Mouse (Mus musculus) forebrain, embryonic 16.5 days (tissue): ENCODE measurements around the gene Elk3. TPM values are rescaled to one million over a fixed set of nuclear protein-coding genes. Genes with fewer than 3 reads are reported as not detected.
A peak's percentile ranks its signal among the peaks of the same experiment; 100 is the strongest.

ENCODE experiments used
- ATAC-seq: fragments of 200-750 bp; cut with Nextera tagmentation; 2 replicates; pipeline ENCODE4 v1.8.0; 2017; ENCODE audit warnings: mild to moderate bottlenecking, moderate library complexity
- H3K27ac ChIP-seq: fragments of 300-500 bp; sonication (generic); 2 replicates; pipeline ENCODE4 v1.5.1; 2014; ENCODE audit warnings: low read length, control low read depth
- H3K27me3 ChIP-seq: fragments of 300-500 bp; sonication (generic); replicated peaks from 2 replicates; pipeline ENCODE4 v1.6.1; 2014; ENCODE audit warnings: low read length; ENCODE audit not compliant: control insufficient read depth, insufficient read depth
- H3K36me3 ChIP-seq: fragments of 300-500 bp; sonication (generic); 2 replicates; pipeline ENCODE4 v1.6.1; 2014; ENCODE audit not compliant: control insufficient read depth, insufficient read depth
- H3K4me1 ChIP-seq: fragments of 300-500 bp; sonication (generic); replicated peaks from 2 replicates; pipeline ENCODE4 v1.6.1; 2014; ENCODE audit warnings: low read length; ENCODE audit not compliant: control insufficient read depth, insufficient read depth
- H3K4me2 ChIP-seq: fragments of 300-500 bp; sonication (generic); 2 replicates; pipeline ENCODE4 v1.6.1; 2014; ENCODE audit warnings: mild to moderate bottlenecking, low read length, control low read depth
- H3K4me3 ChIP-seq: fragments of 300-500 bp; sonication (generic); replicated peaks from 2 replicates; pipeline ENCODE4 v1.5.1; 2014; ENCODE audit warnings: mild to moderate bottlenecking, low read length, control low read depth
- H3K9ac ChIP-seq: fragments of 300-500 bp; sonication (generic); replicated peaks from 2 replicates; pipeline ENCODE4 v1.6.1; 2014; ENCODE audit warnings: low read depth, low read length, control low read depth
- H3K9me3 ChIP-seq: fragments of 300-500 bp; sonication (generic); 2 replicates; pipeline ENCODE4 v1.6.1; 2016; ENCODE audit warnings: low read length; ENCODE audit not compliant: control insufficient read depth
- WGBS: fragments of 180-500 bp; shearing (Covaris S2); extraction: QIAGEN DNeasy Blood & Tissue Kit; methylation state at CpG from one replicate; pipeline ENCODE4 v1.1.7; 2014; 5-methylcytosine and 5-hydroxymethylcytosine counted together
- polyA plus RNA-seq: library from polyadenylated mRNA; unstranded; fragments of >200 nt; fragmentation: Nextera tagmentation; extraction: Ambion mirVana; gene quantifications from 2 replicates; pipeline ENCODE4 v1.2.1, GENCODE M21; 2015

Elk3 gene
- polyA plus RNA-seq, 1 experiment from 2014 or later, result 6.6 TPM

DNA sequence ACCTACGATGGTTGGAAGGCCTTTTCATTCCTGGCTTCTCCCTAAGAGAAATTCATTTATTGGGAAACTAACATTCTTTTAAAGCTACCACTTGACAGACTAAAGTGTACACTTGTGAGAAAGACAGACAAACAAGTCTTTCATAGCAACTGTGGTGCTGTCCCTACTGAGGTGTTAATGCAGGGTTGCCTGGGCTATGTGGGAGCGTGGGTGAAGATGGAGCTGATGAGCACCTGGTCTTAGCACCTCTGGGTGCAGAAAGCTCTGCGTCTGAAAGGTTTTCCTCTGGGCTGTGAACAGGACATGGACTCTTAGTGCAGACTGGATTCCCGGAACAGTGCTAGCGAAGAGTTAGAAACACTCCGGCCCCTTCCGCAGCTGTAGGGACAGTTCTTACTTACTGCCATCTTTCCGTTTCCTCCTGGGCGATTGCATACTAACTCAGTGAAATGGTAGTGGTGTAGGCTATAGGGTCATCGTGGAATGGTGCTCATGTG, 66.7 kb downstream of the Elk3 start:
- Histone ChIP-seq H3K9me3 (no peaks in the 10 kb centered on the region), H3K4me1 (peaks cover 4% of the 10 kb centered on the region), H3K27ac (no peak overlapping the region), H3K9ac (no peak overlapping the region), H3K36me3 (peaks cover 17% of the 10 kb centered on the region; the same call in 1 of the 2 replicates), H3K4me2 (no peak overlapping the region), H3K4me3 (no peak overlapping the region), H3K27me3 (no peaks in the 10 kb centered on the region)
- 83% methylated on average over 10 of the region's 10 CpGs for WGBS
- ATAC-seq, result no peak

DNA sequence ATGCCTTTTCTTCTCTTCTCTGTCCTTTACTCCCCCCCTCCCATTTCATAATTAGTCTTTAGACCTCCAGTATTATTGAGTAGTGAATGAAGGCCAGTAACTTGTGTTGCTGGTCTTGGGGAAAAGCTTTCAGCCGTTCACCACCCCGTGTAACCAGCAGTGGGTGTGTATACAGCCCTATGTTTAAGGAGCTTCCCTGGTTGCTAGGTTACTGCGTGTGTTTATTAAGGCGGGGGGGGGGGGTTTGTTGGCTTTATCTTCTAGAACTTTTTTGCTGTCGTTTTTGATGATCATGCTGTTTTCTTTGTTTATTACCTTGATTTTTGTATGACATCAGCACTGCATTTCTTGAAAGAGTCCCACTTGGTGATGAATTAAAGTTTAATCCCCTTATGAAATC, 68.1 kb downstream of the Elk3 start:
- 9% methylated on average over 5 of the region's 5 CpGs for WGBS
- ATAC-seq, result no peak

DNA sequence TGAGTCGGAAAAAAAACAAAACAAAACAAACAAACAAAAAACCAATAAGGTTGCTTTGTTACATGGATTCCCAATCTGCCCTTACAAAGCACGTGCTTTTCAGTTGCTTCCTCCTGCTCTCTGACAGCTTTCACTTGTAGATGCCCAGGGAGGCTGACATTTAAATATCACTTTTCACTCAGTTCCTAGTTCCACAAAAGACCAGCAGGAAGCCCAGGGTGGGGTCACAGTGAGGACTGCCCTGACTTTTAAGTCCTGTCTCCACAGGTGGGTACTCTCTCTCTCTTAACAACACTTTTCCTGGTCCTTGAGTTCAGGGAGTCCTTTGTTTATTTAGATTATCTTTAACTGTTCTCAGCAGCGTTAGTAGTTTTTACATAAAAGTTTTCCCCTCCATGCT, 68.7 kb downstream of the Elk3 start:
- WGBS, result 14% methylated on average over 3 of the region's 3 CpGs
- Histone ChIP-seq H3K36me3 (peaks cover 28% of the 10 kb centered on the region), H3K9me3 (no peaks in the 10 kb centered on the region), H3K4me1 (peaks cover 3% of the 10 kb centered on the region; the same call in 1 of the 2 replicates), H3K9ac (no peak overlapping the region), H3K4me3 (no peak overlapping the region), H3K27ac (no peak overlapping the region), H3K27me3 (no peaks in the 10 kb centered on the region), H3K4me2 (no peak overlapping the region)
- ATAC-seq, result no peak

More for the DNA sequence above, 68.1 kb downstream of the Elk3 start:
- Histone ChIP-seq H3K27me3 (no peaks in the 10 kb centered on the region), H3K4me2 (no peak overlapping the region), H3K36me3 (peaks cover 27% of the 10 kb centered on the region), H3K27ac (no peak overlapping the region), H3K9ac (no peak overlapping the region), H3K4me3 (no peak overlapping the region), H3K9me3 (no peaks in the 10 kb centered on the region), H3K4me1 (peaks cover 3% of the 10 kb centered on the region; the same call in 1 of the 2 replicates)

DNA sequence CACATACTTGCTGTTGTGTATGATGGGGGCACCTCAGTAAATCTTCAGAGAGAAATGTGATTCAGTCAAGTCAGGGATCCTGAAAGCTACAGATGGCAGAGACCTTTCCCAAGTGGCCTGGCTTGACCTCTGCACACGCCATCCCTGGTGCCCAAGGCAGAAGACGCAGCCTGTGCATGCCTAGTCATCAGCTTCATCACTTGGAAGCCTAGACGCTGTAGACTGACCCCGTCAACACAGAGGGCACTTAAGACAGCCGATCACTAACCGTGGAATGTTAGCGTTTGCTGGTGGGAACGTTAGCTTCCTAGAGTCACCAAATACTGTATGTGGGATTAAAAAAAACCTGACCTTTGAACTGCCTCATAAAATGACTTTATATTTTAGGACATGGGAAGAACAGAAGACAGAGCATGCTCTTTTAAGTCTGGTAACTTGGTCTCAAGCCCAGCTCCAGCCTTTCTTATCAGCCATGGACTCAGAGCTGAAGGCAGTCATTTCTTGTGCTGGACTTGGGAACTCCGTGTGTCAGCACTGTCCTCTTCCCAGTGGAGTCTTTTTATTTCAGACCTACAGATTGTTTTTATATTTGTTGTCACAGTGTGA, 71.6 kb downstream of the Elk3 start:
- ATAC-seq, result no peak
- Histone ChIP-seq H3K27me3 (no peaks in the 10 kb centered on the region), H3K4me2 (no peak overlapping the region), H3K9ac (no peak overlapping the region), H3K9me3 (no peaks in the 10 kb centered on the region), H3K4me1 (peaks cover 3% of the 10 kb centered on the region; the same call in 1 of the 2 replicates), H3K4me3 (no peak overlapping the region), H3K36me3 (peaks cover 38% of the 10 kb centered on the region), H3K27ac (no peak overlapping the region)
- WGBS, result 89% methylated on average over 9 of the region's 9 CpGs

DNA sequence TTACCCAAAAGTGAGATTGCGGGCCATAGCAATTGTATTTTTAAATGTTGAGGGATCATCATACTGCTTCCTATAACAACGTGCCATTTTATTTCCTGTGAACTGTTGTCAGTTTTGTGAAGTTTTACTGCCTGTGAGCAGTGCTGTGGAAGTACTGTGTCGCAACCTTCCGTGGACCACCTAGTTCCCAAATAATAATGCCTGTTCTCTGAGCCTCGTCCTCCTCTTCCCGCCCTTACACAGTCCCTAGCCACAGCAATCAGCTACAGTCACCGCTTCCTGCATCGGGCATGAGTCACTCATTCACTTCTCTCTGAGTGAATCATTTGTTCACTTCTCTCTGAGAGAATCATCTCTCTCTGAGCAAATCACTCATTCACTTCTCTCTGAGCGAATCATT, 76.2 kb downstream of the Elk3 start:
- H3K9ac ChIP-seq, result no peak overlapping the region
- H3K4me2 ChIP-seq, result no peak overlapping the region
- H3K9me3 ChIP-seq, result no peaks in the 10 kb centered on the region
- H3K4me3 ChIP-seq, result no peak overlapping the region
- ATAC-seq, result no peak
- peaks cover 29% of the 10 kb centered on the region for H3K36me3 ChIP-seq
- H3K27ac ChIP-seq, result no peak overlapping the region
- 95% methylated on average over 9 of the region's 9 CpGs for WGBS
- H3K4me1 ChIP-seq, result peaks cover 3% of the 10 kb centered on the region; the same call in 1 of the 2 replicates
- H3K27me3 ChIP-seq, result no peaks in the 10 kb centered on the region

DNA sequence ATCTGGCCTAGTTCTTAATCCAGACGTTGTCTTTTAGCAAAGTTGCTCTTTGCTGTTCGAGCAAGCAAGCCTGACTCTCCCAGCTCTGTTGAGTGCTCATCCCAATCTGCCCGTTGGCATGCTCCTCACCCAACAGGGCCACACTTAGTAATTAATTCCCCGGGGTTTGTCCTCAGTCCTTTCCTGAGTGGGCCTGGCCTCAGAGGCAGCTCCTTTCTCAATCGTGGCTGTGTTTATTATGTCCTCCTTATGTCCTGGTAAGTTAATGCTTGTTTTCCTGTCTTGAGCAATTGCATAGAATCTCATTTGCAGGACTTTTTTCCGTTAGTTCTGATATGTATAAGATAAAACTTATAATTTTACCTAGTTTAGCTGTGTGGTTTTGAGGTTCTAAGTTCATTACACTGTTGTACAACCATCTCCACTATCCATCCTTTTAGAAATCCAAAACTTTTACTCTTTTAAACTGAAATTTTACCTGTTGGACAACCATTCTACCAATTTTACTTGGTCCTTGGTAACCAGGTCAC, 77.2 kb downstream of the Elk3 start:
- WGBS, result 90% methylated on average over 6 of the region's 6 CpGs
- Histone ChIP-seq H3K36me3 (peaks cover 20% of the 10 kb centered on the region), H3K9me3 (no peaks in the 10 kb centered on the region), H3K27me3 (no peaks in the 10 kb centered on the region), H3K9ac (no peak overlapping the region), H3K27ac (no peak overlapping the region), H3K4me3 (no peak overlapping the region), H3K4me1 (peaks cover 3% of the 10 kb centered on the region; the same call in 1 of the 2 replicates), H3K4me2 (no peak overlapping the region)
- no peak for ATAC-seq

DNA sequence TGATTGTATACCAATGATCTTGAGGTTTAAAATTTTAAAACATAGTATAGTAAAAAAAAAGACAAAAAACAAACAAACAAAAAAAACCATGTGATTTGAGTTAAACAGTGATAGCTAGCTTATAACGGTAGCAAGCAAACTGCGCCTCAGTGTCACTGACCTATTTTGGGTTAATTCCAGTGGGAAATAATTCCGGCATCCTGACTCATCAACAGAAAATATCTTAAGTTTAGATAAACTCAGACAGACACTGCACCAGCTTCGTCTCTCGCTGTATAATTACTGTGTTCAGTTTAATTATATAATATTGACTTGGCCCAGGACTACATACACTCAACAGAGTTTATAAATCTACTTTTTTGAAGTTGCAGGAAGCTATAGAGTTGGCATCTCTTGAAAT, 79.0 kb downstream of the Elk3 start:
- Histone ChIP-seq H3K27me3 (no peaks in the 10 kb centered on the region), H3K9me3 (no peaks in the 10 kb centered on the region), H3K27ac (no peak overlapping the region), H3K4me3 (no peak overlapping the region), H3K4me2 (no peak overlapping the region), H3K4me1 (peaks cover 3% of the 10 kb centered on the region; the same call in 1 of the 2 replicates), H3K36me3 (peaks cover 12% of the 10 kb centered on the region), H3K9ac (no peak overlapping the region)
- no peak for ATAC-seq
- 77% methylated on average over 5 of the region's 5 CpGs for WGBS

DNA sequence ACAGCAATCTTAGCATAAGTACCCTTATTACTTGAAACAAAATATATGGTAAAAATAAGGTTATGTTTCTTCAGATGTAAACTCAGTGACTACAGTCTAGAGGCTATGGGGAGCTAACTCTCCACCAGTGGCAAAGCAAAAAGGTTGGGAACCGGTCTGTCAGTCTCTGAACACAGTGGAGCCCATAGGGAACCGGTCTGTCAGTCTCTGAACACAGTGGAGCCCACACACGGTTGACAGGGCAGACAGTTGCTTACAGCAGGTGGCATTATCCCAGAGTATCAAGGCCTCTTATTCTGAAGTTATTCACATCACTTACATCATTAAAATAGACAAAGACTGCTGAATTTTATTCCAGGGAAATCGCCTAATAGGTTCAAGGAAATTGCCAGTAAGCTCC, 79.4 kb downstream of the Elk3 start:
- no peaks in the 10 kb centered on the region for H3K27me3 ChIP-seq
- H3K4me3 ChIP-seq, result no peak overlapping the region
- WGBS, result 29% methylated on average over 4 of the region's 4 CpGs
- H3K9me3 ChIP-seq, result no peaks in the 10 kb centered on the region
- peaks cover 14% of the 10 kb centered on the region for H3K36me3 ChIP-seq
- H3K4me1 ChIP-seq, result peaks cover 3% of the 10 kb centered on the region; the same call in 1 of the 2 replicates
- no peak overlapping the region for H3K9ac ChIP-seq
- ATAC-seq, result peak; percentile 74
- no peak overlapping the region for H3K27ac ChIP-seq
- H3K4me2 ChIP-seq, result no peak overlapping the region

DNA sequence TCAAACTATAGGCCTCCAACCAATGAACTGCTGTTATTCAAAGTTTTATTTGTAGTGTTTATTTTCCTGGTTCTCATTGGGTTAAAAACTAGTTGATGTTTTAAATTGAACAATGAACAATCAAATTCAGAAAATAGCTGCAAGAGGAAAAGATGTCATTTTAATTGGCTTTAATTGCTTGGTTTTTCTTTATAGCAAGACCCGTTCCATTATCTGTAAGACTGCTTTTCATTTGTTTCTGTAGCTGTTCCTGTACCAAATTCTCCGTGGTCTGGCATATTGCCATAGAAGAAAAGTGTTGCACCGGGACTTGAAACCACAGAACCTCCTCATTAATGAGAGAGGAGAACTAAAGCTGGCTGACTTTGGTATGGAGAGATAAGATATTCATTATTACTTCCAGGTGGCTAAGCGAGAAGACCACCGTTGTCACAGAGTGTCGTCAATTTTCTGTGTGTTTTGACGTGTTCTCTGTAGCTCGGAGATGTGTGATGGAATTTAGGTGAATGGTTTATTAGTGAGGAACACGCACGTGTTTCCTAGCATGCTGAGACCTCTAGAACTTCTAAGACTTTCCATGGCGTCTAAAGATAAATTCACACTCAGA, 82.4 kb downstream of the Elk3 start:
- H3K9me3 ChIP-seq, result no peaks in the 10 kb centered on the region
- WGBS, result 43% methylated on average over 11 of the region's 11 CpGs

More for the DNA sequence above, 82.4 kb downstream of the Elk3 start:
- H3K4me3 ChIP-seq, result no peak overlapping the region
- no peak overlapping the region for H3K9ac ChIP-seq
- no peaks in the 10 kb centered on the region for H3K27me3 ChIP-seq
- H3K27ac ChIP-seq, result no peak overlapping the region
- H3K4me1 ChIP-seq, result peaks cover 3% of the 10 kb centered on the region; the same call in 1 of the 2 replicates
- no peak overlapping the region for H3K4me2 ChIP-seq
- ATAC-seq, result no peak
- peaks cover 10% of the 10 kb centered on the region for H3K36me3 ChIP-seq
